Mouse (Mus musculus): ENCODE data around the gene Ip6k3.

DNA sequence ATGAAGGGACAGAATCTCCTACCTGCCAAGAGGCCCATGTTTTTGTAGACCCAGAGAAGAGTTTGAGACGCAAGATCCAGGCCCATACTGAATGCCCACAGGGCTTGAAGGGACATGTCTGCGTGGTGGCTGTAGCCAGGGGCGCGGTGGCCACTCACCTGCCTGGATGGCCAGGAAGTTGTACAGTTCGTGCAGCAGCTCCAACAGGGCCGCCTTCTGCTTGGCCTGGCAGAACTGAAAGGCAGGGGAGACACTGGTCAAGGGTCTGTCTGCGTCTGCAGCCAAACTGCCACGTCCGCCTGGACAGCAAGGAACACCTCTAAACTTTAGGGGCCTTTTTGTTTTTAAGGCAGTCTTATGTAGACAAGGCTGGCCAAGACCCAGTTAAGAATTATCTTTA is 31.6 kb upstream of the Ip6k3 start:
- no peak for TF ChIP-seq CTCF (IDR thresholded peaks at IDR 0.05; ENCODE audit: borderline replicate concordance, extremely low read depth, insufficient read depth, insufficient read length)
- TF ChIP-seq POLR2A (IDR thresholded peaks at IDR 0.05; ENCODE audit: borderline replicate concordance, extremely low read depth, insufficient read depth, insufficient read length, poor library complexity, severe bottlenecking) = no peak
